Mouse (Mus musculus) CH12F3 (cell line): Measurements from ENCODE around the gene Nusap1.
"Not testable (repeated sequence)": the region's sequence is repeated elsewhere in the genome, so short reads cannot be mapped to it uniquely, and the experiment has no call there.

Experiments
- in situ Hi-C: fragments of 300-500 bp; cut with MboI; formaldehyde crosslinking; loops from 2 replicates; pipeline ENCODE4 v1.14.3; 2020; ENCODE audit warnings: low sequenced_read_pairs

Nusap1 gene

DNA sequence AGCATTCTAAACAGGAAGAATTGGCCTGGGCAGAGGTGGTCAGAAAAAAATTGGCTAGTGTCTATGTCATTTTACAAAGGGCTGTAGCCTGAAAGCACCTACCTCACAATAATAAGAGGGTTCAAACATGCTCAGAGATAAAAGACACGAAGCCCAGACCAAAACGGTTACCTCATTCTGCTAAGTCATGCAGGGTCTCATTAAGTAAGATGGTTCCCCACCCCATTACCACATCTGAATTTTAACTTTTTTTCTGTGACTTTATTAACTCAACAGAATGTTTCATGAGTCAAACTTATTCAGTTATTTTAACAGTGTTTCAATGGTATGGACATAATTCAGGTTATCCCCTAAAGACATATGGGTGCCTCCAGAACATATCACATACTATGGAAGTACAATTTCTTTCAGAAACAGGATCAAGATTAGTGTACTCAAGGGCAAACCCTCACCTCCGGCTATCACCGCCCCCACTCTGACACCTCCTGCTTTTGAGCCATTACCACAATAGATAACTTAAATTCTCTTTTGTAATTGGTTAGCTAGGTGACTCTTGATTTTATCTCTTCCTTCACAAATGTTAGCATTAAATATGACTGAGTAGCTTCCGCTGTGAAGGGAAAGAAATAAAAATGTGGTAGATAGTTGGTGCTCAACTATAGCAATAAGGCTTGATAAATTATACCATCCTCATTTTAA is 23.3 kb downstream of the Nusap1 start:
- in situ Hi-C loops, result no loop called here

DNA sequence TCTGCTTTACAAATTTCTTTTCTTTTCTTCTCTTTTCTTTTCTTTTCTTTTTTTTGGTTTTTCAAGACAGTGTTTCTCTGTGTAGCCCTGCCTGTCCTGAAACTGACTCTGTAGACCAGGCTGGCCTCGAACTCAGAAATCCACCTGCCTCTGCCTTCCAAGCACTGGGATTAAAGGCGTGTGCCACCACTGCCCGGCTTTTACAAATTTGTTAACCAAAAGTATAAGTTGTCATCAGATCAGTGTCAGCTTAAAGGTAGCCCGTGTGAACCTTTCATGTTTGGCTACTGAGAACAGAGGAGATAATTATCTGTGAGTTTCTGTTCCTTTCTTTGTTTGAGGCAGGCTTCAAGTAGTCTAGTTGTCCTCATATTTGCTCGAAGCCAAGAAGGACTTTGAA is 26.2 kb downstream of the Nusap1 start:
- in situ Hi-C loops, result no loop called here

DNA sequence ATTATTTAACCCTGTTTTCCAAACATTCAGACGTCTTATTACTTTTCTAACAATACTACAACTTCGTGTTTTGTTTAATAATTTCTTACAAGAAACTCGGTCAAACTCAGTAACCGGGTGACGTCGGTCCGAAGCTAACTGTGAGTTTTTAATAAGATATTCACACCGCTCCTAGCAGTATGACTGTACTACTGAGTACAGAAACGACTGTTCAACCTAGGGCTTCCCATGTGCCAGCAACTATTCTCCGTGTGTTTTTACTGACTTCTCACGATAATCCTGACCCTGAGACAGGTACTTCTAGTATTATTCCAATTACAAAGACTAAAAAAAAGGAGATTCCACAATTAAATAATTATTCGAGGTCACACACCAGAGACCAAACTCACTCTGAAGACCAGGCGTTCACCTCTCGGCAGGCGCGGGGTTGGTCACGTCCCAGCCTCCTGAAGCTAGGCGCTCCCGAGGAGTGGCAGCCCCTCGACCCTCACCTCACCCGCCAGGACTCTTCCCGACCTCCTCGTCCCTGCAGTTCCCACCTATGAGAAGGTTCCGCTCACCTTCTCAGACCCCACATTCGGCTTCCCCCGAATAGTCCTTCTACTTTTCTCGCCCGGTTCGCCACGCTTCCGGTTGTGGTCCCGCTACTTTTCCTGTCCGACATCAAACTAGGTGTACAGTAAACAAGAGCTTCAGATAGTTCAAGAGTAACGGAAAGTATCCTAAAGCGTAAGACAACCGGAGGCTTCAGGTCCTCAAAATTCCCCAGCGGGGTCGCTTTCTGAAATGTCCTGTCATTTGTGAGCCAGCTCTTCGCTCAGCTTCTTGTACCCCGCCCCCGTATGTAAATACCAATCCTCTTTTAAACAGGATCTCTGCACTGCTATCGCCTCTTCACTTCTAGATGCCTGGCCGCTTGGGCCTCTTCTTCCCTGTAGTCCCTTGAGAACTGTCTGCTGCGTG is 44.4 kb downstream of the Nusap1 start, which contains the start of gene Ndufaf1:
Gene Ndufaf1 (minus strand): TSS at position 608 of the 963 bp plus-strand sequence.
- in situ Hi-C loops, result no loop called here

DNA sequence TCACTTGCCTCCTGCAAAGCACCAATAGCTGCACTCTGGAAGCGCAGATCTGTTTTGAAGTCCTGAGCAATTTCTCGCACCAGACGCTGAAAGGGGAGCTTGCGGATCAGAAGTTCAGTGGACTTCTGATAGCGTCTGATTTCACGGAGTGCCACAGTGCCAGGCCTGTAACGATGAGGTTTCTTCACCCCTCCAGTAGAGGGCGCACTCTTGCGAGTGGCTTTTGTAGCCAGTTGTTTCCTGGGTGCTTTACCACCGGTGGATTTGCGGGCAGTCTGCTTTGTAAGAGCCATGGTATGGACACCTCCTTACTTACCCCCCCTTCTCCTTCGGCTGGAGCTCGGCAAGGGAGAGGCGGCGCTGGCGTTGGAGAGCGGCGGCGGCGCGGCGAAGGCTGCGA is 47.6 kb downstream of the Nusap1 start:
- in situ Hi-C loops, result not testable (repeated sequence)

DNA sequence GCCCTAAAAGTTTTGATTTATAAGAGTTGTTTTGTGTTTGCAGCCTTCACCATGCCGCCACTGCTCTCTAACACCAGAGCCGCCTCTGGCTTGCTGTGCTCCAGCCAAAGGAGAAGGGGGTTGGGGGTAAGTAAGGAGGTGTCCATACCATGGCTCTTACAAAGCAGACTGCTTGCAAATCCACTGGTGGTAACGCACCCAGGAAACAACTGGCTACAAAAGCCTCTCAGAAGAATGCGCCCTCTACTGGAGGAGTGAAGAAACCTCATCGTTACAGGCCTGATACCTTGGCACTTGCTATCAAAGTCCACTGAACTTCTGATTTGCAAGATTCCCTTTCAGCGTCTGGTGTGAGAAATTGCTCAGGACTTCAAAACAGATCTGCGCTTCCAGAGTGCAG is 50.9 kb downstream of the Nusap1 start:
- in situ Hi-C loops, result no loop called here

DNA sequence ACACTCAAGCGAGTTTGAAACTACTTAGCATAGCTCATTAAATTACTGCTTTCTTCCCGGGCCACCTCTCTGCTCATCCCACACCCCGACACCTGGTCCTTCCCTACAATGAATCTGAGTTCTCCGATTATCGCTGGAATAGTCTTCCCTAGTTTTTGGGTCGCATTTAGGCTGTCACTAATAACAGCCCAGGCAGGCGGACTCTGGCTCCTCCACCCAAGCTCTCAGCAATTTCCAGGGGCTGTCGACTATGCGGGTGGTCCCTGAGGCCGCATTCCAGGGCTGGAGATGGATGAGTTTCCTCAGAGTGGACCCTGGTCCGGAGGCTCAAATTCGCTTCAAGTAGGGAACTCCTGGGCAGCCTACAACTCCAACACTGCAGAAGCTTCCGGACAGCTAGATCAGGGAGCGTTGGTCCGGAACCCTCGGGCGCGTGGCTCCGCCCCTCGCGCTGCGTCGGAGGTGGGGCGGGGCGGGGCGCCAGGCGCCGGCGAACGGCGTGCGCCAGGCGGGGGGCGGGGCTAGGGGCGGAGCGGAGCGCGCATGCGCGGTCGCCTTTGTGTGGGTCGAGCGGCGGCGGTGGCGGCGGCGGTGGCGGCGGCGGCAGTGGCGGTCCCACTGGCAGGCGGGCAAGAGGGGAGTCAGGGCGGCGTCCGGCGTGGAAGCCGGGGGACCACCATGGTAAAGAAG is 56.6 kb downstream of the Nusap1 start, which contains the start of gene Rtf1:
Gene Rtf1 (plus strand): TSS at position 544 of the 690 bp plus-strand sequence.
- in situ Hi-C loops, result no loop called here

DNA sequence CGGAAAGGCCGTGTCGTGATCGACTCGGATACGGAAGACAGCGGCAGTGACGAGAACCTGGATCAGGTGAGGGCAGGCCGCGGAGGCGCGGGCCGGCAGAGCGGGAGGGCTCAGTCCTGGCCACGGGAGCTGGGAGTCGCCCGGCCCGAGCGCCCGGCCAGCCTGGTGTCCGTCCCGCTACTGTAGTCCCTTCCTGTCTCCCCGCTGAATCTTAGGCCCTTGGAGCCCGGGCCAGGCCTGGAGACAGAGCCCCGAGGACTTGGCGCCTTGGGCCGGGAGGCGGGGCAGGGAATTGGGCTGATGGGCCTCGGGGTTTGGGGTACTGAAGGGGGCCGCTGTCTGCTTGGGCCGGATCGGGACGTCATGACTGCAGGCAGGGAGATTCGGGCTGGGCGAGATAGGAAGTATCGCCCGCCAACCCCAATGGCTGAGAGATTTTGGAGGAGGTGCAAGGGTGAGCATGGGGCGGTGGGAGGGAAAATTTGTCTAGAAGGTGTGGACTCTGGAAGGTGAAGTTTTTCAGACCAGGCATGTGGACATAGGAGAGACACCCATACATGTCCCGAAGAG is 57.2 kb downstream of the Nusap1 start:
- in situ Hi-C loops, result no loop called here

DNA sequence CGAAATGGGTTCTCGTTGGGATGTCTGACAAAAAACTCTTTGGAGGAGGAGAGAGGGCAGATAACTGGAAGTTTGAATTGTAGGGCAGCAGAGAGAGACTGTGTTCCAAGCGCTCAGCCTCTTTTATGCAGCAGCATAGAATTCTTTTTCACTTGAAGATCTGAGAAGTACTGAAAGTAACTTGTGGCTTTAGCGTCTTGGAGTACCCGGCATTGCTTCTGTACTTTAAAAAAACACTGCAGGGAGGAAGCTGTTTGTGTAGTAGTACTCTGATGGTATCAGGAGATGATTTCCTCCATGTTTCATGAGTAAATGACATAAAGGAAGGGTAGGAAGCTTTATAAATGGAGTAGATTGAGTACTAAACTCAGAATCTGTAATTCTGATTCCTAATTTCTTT is 57.7 kb downstream of the Nusap1 start:
- in situ Hi-C loops, result no loop called here

DNA sequence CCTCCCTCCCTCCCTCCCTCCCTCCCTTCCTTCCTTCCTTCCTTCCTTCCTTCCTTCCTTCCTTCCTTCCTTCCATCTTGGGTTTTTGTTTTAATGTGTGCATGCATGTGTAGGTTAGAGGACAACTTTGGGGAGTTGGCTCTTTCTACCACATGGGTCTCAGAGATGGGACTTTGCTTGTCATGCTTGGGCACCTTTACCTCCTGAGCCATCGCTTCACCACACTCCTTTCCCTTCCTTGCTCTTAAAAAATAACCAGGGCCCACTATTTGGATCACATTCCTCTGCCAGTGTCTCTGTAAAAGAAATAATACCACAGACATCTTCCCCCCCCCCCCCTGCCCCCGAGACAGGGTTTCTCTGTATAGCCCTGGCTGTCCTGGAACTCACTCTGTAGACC is 65.6 kb downstream of the Nusap1 start:
- in situ Hi-C loops, result no loop called here

DNA sequence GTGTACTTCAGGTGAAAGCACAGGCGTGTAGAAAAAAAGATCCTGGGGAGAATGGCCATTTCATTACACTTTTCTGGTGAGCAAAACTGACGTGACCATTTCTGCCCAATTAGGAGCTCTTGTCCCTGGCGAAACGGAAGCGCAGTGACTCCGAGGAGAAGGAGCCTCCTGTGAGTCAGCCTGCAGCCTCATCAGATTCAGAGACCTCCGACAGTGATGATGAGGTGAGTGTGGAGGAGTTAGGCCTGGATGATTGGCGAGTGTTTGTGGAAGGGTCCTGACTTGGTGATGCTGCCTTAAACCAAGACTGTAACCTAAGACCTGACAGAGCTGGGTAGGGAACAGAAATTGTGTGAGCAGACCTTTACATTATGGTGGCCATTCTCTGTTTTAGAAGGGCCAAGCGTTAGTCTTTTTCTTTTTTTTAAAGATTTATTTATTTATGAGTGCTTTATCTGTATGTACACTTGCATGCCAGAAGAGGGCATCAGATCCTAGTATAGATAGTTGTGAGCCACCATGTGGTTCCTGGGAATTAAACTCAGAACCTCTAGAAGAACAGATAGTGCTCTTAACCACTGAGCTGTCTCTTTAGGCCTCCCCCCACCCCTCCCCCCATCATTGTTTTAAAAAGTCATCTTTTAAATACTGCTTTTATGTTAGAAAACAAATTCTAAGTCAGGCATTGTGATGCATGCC is 74.1 kb downstream of the Nusap1 start:
- in situ Hi-C loops, result no loop called here

DNA sequence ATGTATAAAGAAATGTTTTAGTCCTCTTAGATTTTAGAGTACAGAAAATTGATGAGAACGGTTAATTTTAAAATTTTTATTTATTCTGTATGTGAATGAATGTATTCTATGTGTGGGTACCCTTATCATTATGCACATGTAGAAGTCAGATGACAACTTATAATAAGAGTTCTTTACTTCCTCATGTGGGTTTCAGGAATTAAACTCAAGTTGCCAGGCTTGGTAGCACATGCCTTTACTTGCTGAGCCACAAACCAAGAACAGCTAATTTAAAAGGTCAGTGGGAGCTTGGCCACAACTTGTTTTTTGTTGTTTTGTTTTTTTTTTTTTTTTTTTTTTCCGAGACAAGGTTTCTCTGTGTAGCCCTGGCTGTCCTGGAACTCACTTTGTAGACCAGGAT is 76.7 kb downstream of the Nusap1 start:
- in situ Hi-C loops, result no loop called here

DNA sequence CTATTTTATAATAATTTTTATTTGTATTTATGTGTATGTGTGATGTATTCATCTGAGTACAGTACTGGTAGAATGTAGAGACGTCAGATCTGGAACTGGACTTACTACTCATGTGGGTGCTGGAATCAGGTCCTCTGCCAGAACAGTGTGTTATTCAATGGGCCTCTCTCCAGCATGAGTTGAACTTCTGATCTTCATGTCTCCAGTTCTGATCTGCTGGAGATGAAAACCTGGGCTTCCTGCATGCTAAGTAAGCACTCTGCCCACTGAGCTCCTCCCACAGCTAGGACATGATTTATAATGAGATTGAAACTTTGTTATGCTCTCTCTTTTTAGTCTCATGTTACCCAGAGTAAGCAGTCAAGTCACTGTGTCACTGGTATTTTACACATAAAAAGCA is 78.0 kb downstream of the Nusap1 start:
- in situ Hi-C loops, result no loop called here

DNA sequence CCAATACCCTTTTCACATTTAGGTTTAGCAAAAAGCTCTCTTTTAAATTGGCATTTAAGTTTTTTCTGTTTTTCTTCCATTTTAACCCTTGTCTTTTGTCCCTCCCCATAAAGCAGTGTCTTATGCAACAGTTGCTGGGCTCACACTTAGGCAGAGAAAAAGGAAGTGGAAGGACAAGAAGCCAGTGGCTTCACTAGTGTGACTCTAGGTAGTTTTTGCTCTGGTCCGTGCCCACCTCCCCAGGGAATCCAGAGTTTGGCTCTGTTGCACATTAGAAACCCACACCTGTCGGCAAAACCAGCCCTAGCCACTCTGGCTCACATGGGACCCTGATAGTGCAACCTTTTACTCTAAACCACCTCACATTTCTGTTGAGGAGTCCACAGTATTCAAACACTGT is 80.4 kb downstream of the Nusap1 start:
- in situ Hi-C loops, result no loop called here

DNA sequence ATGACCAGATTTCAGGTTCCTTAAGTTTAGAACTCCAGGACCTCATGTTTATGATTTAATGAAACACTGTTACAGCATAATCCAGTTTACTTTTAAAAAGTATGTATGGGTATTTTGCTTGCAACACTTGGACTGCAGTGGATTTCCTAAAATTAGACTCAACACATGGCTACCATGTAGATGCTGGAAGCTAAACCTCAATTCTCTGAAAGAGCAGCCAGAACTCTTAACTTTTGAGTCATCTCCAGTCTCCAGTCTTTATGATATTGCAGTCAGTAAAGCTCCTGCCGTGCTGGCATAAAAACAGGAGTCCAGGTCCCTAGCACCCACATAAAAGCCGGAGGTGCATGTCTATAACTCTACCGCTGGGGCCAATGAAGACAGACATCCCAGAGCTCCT is 81.9 kb downstream of the Nusap1 start:
- in situ Hi-C loops, result no loop called here
